Mouse (Mus musculus): ENCODE measurements at regions not wholly inside any gene's neighbourhood (a gene's known extent, or its start where the extent isn't known, plus 50 kb on each side); places are given as distances from the start of the nearest gene placed in this dataset.

DNA sequence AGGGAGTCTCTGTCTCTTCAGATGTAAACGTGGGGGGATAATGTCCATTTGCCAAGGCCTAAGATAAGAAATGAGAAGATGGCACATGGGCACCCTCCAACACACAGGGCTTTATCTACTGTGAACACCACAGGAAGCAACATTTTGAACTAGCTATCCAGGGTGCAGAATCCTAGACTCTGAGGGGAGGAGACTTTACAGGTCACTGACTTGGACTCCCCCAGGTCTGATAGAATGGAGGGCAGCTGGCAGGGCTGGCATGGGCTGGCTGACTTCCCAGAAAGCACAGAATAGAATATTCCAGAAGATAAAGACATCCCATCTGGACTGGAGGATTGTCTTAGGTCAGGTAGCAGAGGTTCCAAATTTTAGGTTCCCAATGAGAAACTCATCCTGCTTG lies 201.2 kb upstream of the Ncam1 start:
- peaks cover 9% of the 10 kb centered on the region for H3K9me3 ChIP-seq (ENCODE audit: control insufficient read depth, low read length)
- H3K9ac ChIP-seq (ENCODE audit: low read depth, low read length, severe bottlenecking): no peak overlapping the region
- peaks cover 10% of the 10 kb centered on the region for H3K4me1 ChIP-seq (ENCODE audit: control insufficient read depth, insufficient read depth, low read length)
- H3K4me2 ChIP-seq (replicated peaks; ENCODE audit: low read depth, low read length, severe bottlenecking): no peak overlapping the region
- DNase-seq (ENCODE audit: low spot score) (no peak), ATAC-seq (ENCODE audit: low FRiP score, low read depth) (no peak)
- no peak for TF ChIP-seq POLR2A (IDR thresholded peaks at IDR 0.05; ENCODE audit: borderline replicate concordance, extremely low read depth, insufficient read depth, insufficient read length)
- H3K27ac ChIP-seq (replicated peaks; ENCODE audit: low read depth, low read length): 0 out of 2 replicates have a peak overlapping the region, but pooled peaks have one; percentile 19
- no peaks in the 10 kb centered on the region for H3K27me3 ChIP-seq (ENCODE audit: control insufficient read depth, insufficient read depth, low read length)
- no peaks in the 10 kb centered on the region for H3K36me3 ChIP-seq (ENCODE audit: control insufficient read depth, insufficient read depth, low read length)
- H3K4me3 ChIP-seq (replicated peaks; ENCODE audit: low read length): no peak overlapping the region
- WGBS: 81% methylated on average over 1 of the region's 1 CpGs

DNA sequence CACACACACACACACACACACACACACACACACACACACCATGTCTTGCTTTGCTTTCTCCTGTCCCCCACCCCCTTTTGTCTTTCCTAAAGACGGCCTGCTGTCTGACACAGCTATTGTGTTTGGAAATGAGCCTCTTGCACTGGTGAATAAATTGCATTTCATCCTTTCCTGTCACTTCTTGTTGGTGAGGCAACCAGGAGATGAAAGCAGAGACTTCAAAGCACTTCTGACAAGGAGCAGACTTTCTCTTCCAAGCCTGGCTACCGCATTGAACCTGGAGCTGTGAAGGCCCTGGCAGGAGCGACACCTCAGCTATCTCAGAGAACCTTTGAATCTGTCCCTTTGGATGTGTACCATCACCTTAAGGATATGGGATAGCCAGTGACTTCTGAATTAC lies 199.4 kb upstream of the Ncam1 start:
- no peak for DNase-seq (ENCODE audit: low spot score)
- no peak overlapping the region for H3K27ac ChIP-seq (replicated peaks; ENCODE audit: low read depth, low read length)
- peaks cover 10% of the 10 kb centered on the region for H3K9me3 ChIP-seq (ENCODE audit: control insufficient read depth, low read length)
- H3K4me1 ChIP-seq (ENCODE audit: control insufficient read depth, insufficient read depth, low read length): peaks cover 10% of the 10 kb centered on the region
- no peak for ATAC-seq (ENCODE audit: low FRiP score, low read depth)
- no peak overlapping the region for H3K9ac ChIP-seq (ENCODE audit: low read depth, low read length, severe bottlenecking)
- TF ChIP-seq POLR2A (IDR thresholded peaks at IDR 0.05; ENCODE audit: borderline replicate concordance, extremely low read depth, insufficient read depth, insufficient read length): no peak
- no peak overlapping the region for H3K4me2 ChIP-seq (replicated peaks; ENCODE audit: low read depth, low read length, severe bottlenecking)
- H3K4me3 ChIP-seq (replicated peaks; ENCODE audit: low read length): no peak overlapping the region
- 45% methylated on average over 3 of the region's 3 CpGs for WGBS
- no peaks in the 10 kb centered on the region for H3K36me3 ChIP-seq (ENCODE audit: control insufficient read depth, insufficient read depth, low read length)
- H3K27me3 ChIP-seq (ENCODE audit: control insufficient read depth, insufficient read depth, low read length): no peaks in the 10 kb centered on the region

DNA sequence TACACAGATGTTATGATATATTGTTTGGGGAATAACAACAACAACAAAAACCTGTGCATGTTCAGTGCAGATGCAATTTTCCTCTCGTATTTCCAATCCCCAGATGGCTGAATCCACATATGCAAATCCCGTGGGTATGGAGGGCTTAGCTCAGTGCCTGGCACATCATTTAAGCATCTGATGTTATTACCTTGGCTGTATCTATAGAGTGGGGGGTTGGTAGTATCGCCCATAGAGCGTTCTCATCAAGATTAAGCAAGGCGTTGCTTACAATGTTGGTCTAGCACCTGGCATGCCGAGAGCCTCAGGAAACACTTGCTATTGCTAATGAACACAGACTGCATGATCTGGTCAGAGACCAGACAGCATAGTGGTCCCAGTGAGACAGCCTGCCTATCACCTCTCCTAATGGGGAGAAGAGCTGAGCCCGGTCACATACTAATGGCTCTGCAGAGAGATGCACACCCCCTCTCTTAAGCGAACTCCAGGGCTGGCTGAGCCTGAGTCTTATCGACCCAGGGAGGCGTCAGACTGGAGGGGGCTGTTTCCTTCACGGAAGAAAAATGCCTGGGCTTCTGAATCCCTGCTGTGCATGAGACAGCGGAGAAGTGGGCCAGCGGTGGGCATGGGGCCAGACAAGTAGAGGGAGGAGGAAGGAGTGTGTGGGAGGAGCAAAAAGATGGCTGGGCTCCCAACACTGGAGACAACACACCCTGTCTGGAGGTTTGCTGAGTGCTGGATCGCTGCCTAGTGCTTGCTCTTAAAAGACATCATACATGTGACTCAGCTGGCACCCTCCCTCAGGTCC lies 190.9 kb upstream of the Ncam1 start:
- Histone ChIP-seq H3K4me3 (replicated peaks; ENCODE audit: low read length) (no peak overlapping the region), H3K4me1 (ENCODE audit: control insufficient read depth, insufficient read depth, low read length) (peaks cover 13% of the 10 kb centered on the region), H3K36me3 (ENCODE audit: control insufficient read depth, insufficient read depth, low read length) (no peaks in the 10 kb centered on the region), H3K27ac (replicated peaks; ENCODE audit: low read depth, low read length) (no peak overlapping the region), H3K9ac (ENCODE audit: low read depth, low read length, severe bottlenecking) (no peak overlapping the region), H3K27me3 (ENCODE audit: control insufficient read depth, insufficient read depth, low read length) (no peaks in the 10 kb centered on the region), H3K4me2 (replicated peaks; ENCODE audit: low read depth, low read length, severe bottlenecking) (peak overlapping the region; percentile 36), H3K9me3 (ENCODE audit: control insufficient read depth, low read length) (no peaks in the 10 kb centered on the region)
- DNase-seq (ENCODE audit: low spot score) (peak; percentile 86), ATAC-seq (ENCODE audit: low FRiP score, low read depth) (peak; percentile 90)
- TF ChIP-seq POLR2A (IDR thresholded peaks at IDR 0.05; ENCODE audit: borderline replicate concordance, extremely low read depth, insufficient read depth, insufficient read length): no peak
- WGBS: 46% methylated on average over 14 of the region's 14 CpGs

DNA sequence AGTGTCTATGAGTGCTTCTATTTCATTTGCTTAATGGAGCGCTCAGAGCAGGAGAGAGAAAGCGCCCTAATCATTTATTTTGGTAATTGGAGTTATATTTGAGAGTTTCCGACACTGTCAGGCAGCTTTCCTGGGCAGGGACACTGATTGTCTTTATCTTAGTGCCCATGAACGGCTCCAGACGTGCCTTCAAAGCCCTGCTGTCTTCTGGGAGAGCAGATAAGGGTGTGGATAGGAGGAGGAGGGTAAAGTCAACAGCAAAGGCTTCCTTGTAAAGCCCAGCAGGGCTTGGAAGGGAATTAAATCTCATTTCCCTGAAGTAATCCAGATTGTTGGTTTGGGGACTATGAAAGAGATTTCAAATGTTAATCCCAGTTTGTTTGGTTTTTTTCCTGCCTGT lies 189.3 kb upstream of the Ncam1 start:
- Histone ChIP-seq H3K9ac (ENCODE audit: low read depth, low read length, severe bottlenecking) (no peak overlapping the region), H3K36me3 (ENCODE audit: control insufficient read depth, insufficient read depth, low read length) (no peaks in the 10 kb centered on the region), H3K27ac (replicated peaks; ENCODE audit: low read depth, low read length) (no peak overlapping the region), H3K9me3 (ENCODE audit: control insufficient read depth, low read length) (no peaks in the 10 kb centered on the region), H3K4me1 (ENCODE audit: control insufficient read depth, insufficient read depth, low read length) (peaks cover 13% of the 10 kb centered on the region), H3K27me3 (ENCODE audit: control insufficient read depth, insufficient read depth, low read length) (no peaks in the 10 kb centered on the region), H3K4me2 (replicated peaks; ENCODE audit: low read depth, low read length, severe bottlenecking) (no peak overlapping the region), H3K4me3 (replicated peaks; ENCODE audit: low read length) (no peak overlapping the region)
- TF ChIP-seq POLR2A (IDR thresholded peaks at IDR 0.05; ENCODE audit: borderline replicate concordance, extremely low read depth, insufficient read depth, insufficient read length): no peak
- ATAC-seq (ENCODE audit: low FRiP score, low read depth): no peak
- DNase-seq (ENCODE audit: low spot score): no peak
- WGBS: 62% methylated on average over 5 of the region's 5 CpGs

DNA sequence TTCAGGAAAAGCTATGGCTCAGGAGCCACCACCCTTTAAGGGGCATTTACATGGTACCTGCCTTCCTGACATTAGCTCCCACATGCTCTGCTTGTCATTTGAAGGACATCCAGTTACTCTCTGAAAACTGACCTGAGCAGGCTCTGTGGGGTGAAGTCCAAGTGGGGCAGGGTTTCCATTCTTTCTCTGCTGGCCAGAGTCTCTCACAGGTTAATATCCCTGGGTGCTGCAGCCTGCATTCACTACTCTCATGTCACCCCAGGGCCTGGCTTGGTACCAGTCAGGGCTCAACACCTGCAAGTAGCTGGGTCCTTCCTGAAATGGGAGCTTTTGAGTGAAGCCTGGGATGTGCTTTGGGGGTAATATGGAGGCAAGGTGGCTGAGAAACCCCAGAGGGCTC lies 188.8 kb upstream of the Ncam1 start:
- no peak for TF ChIP-seq POLR2A (IDR thresholded peaks at IDR 0.05; ENCODE audit: borderline replicate concordance, extremely low read depth, insufficient read depth, insufficient read length)
- H3K4me2 ChIP-seq (replicated peaks; ENCODE audit: low read depth, low read length, severe bottlenecking): no peak overlapping the region
- H3K27me3 ChIP-seq (ENCODE audit: control insufficient read depth, insufficient read depth, low read length): no peaks in the 10 kb centered on the region
- no peaks in the 10 kb centered on the region for H3K36me3 ChIP-seq (ENCODE audit: control insufficient read depth, insufficient read depth, low read length)
- no peaks in the 10 kb centered on the region for H3K9me3 ChIP-seq (ENCODE audit: control insufficient read depth, low read length)
- H3K27ac ChIP-seq (replicated peaks; ENCODE audit: low read depth, low read length): no peak overlapping the region
- peaks cover 13% of the 10 kb centered on the region for H3K4me1 ChIP-seq (ENCODE audit: control insufficient read depth, insufficient read depth, low read length)
- no peak overlapping the region for H3K4me3 ChIP-seq (replicated peaks; ENCODE audit: low read length)
- DNase-seq (ENCODE audit: low spot score) (no peak), ATAC-seq (ENCODE audit: low FRiP score, low read depth) (no peak)
- H3K9ac ChIP-seq (ENCODE audit: low read depth, low read length, severe bottlenecking): no peak overlapping the region

Data from limb, embryonic 14.5 days (tissue).